Mouse (Mus musculus): Measurements from ENCODE around the gene Dhrs13. TPM values are rescaled to one million over a fixed set of nuclear protein-coding genes. Genes with fewer than 3 reads are reported as not detected.

Gene Dhrs13
- 15.3 and 15.8 TPM in 2 replicates for polyA plus RNA-seq (2016; fragmentation: Nextera tagmentation; extraction: Ambion mirVana)

DNA sequence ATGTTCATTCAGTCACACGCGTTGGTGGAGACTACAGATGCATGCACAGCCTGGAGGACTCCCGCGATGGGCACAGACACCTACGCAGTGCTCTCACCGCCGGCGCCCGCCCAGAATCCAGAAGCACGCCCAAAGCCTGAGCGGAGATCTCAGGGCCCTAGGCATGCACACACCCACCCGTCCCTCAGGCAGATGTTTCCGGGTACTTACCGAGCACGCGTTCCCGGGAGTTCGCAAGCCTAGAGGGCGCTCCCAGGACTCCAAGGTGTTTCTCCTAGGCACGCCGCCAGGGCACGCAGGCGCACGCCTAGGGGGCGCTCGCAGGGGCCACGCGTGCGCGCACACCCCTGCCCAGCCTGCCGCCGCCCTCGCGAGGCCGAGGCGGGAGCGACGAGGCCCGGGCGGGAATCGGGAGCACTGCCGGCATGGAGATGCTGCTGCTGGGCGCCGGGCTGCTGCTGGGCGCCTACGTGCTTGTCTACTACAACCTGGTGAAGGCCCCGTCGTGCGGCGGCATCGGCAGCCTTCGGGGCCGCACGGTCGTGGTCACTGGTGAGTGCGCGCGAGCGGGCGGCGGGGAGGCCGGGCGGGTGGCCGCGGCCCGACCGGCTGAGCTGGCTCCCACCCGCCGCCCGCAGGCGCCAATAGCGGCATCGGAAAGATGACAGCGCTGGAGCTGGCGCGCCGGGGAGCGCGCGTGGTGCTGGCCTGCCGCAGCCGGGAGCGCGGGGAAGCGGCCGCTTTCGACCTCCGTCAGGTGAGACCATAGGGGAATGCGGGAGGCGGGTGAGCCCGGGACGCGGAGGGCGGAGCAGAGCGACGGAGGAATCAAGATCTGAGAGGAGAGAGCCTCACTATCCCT is at the start of gene Dhrs13:
TSS of gene Dhrs13 (plus strand) at position 334 of the 862 bp plus-strand sequence.
- WGBS: under 1% methylated on average over 95 of the region's 96 CpGs
- peak; percentile 91 for ATAC-seq (ENCODE audit: insufficient number of reproducible peaks, low FRiP score)
- Histone ChIP-seq H3K4me3 (peak within 1 kb of the TSS; percentile 76), H3K27me3 (replicated peaks) (no peaks in the 10 kb centered on the region), H3K4me1 (replicated peaks) (peaks cover 31% of the 10 kb centered on the region), H3K9me3 (replicated peaks) (no peaks in the 10 kb centered on the region), H3K27ac (ENCODE audit: poor library complexity, severe bottlenecking) (peak within 1 kb of the TSS; percentile 74), H3K4me2 (peak within 1 kb of the TSS; percentile 94), H3K36me3 (peaks cover 45% of the 10 kb centered on the region), H3K9ac (peak within 1 kb of the TSS; percentile 84)

GRCm38 (mm10) chr11:77982441-77982905 is 49.6 kb upstream of the Dhrs13 start, which contains the start of gene Phf12:
Gene Phf12, plus strand, starts transcription at chr11:77982754.
- H3K4me3 ChIP-seq: peak within 1 kb of the TSS; percentile 99
- peaks cover 9% of the 10 kb centered on the region for H3K4me1 ChIP-seq (replicated peaks)
- H3K36me3 ChIP-seq: peaks cover 12% of the 10 kb centered on the region
- H3K4me2 ChIP-seq: peak within 1 kb of the TSS; percentile 91
- peaks cover 13% of the 10 kb centered on the region for H3K27me3 ChIP-seq (replicated peaks)
- no peaks in the 10 kb centered on the region for H3K9me3 ChIP-seq (replicated peaks)
- H3K9ac ChIP-seq: peak within 1 kb of the TSS; percentile 100
- WGBS: under 1% methylated on average over 62 of the region's 62 CpGs
- ATAC-seq (ENCODE audit: insufficient number of reproducible peaks, low FRiP score): peak; percentile 93
- H3K27ac ChIP-seq (ENCODE audit: poor library complexity, severe bottlenecking): peak within 1 kb of the TSS; percentile 96

- ATAC-seq (ENCODE audit: insufficient number of reproducible peaks, low FRiP score): no peak
- peaks cover 4% of the 10 kb centered on the region for H3K27me3 ChIP-seq (replicated peaks)
- peak overlapping the region; percentile 96 for H3K27ac ChIP-seq (ENCODE audit: poor library complexity, severe bottlenecking)
- peak overlapping the region; percentile 100 for H3K9ac ChIP-seq
- peaks cover 16% of the 10 kb centered on the region for H3K36me3 ChIP-seq
- WGBS: under 1% methylated on average over 25 of the region's 32 CpGs
- H3K9me3 ChIP-seq (replicated peaks): no peaks in the 10 kb centered on the region
- H3K4me2 ChIP-seq: peak overlapping the region; percentile 91
- peaks cover 9% of the 10 kb centered on the region for H3K4me1 ChIP-seq (replicated peaks)
- H3K4me3 ChIP-seq: peak overlapping the region; percentile 99
Measured at GRCm38 (mm10) chr11:77983191-77983936, 48.7 kb upstream of the Dhrs13 start.

DNA sequence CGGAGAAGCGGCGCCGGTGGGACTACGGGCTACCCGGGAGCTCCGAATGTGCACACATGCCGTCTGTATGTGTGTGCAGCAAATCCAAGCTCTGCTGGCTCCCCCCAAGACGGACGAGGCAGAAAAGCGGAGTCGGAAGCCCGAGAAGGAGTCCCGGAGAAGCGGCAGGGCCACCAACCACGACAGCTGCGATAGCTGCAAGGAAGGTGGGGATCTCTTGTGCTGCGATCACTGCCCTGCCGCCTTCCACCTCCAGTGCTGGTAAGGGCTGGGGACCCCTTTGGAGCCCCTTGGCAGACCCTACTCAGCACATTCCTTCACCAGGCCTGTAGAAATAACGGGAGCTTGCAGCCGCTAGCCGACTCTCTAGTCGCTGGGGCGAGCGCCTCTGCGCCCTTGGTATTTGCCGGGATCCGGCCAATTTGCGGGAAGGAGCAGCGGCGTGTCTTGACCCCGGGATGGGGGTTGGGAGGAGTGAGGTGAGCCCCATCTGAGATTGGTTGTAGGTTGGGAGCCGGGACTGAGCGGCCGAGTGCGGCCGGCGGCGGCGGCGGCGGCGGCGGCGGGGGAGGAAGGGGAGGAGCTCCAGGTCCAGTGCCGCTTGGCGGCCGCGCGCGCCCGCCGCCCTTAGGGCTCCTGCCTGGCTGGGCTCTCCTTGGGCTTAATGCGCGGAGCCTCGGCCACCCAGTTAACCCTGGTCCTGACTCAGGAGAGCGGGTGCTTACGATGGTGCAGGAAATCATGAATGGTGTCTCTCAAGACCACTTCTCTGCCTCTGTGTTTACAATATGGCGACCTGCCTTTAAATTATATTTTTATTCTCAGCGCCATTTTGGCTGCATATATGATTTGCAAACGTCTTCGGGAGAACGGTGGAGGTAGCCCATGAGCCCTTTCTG is 47.9 kb upstream of the Dhrs13 start:
- Histone ChIP-seq H3K9me3 (replicated peaks) (no peaks in the 10 kb centered on the region), H3K4me2 (peak overlapping the region; percentile 91), H3K27me3 (replicated peaks) (no peaks in the 10 kb centered on the region), H3K36me3 (peaks cover 24% of the 10 kb centered on the region), H3K4me3 (peak overlapping the region; percentile 99), H3K27ac (ENCODE audit: poor library complexity, severe bottlenecking) (peak overlapping the region; percentile 96), H3K4me1 (replicated peaks) (peaks cover 9% of the 10 kb centered on the region), H3K9ac (peak overlapping the region; percentile 100)
- peak; percentile 27; the same call in 1 of the 2 replicates for ATAC-seq (ENCODE audit: insufficient number of reproducible peaks, low FRiP score)
- under 1% methylated on average over 55 of the region's 63 CpGs for WGBS

DNA sequence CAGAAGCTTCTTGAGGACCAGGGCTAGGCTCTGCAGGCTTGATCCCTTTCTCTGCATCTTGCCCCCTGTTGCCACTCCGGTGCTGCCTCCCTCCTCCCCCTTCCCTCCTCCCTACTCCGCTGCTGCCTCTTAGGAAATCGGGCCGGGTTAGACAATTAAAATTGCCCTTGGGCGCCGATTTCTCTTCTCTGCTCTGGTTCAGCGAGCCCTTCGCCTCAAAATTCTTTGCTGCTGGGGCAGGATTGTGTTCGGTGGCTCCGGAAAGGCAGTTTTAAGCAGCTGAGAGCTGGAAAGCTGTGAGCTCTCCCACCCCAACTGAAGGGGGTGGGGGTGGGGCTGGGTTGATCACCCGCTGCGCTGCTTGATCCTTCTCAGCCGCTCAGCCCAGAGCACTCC is 47.2 kb upstream of the Dhrs13 start:
- Histone ChIP-seq H3K27ac (ENCODE audit: poor library complexity, severe bottlenecking) (peak overlapping the region; percentile 96), H3K27me3 (replicated peaks) (no peaks in the 10 kb centered on the region), H3K9ac (peak overlapping the region; percentile 100), H3K4me3 (peak overlapping the region; percentile 99), H3K36me3 (peaks cover 28% of the 10 kb centered on the region), H3K4me2 (peak overlapping the region; percentile 91), H3K9me3 (replicated peaks) (no peaks in the 10 kb centered on the region), H3K4me1 (replicated peaks) (peaks cover 9% of the 10 kb centered on the region)
- ATAC-seq (ENCODE audit: insufficient number of reproducible peaks, low FRiP score): no peak
- 1% methylated on average over 13 of the region's 13 CpGs for WGBS

DNA sequence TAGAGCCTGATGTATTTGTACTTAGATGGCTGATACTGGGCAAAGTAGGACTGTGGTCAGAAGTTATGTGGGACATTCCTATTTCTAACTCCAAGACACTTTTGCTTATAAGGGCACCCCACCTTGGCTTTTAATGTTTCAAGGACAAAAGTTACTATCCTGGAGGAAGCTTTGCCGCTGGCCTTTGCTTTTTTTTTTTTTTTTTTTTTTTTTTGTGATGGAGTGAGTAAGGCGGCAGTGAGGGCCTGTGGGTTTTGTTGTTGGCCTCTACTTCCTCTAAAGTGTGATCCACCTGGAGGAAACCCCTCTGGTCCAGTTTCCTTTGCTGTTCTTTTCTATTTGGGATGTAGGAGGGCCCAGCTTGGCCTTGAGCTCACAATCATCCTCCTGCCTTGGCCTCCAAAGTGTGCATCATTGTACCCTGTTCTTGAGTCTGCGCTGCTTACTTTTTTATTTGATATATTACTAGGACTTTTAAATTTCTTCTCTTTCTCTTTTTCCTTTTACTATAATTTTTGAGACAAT is 46.5 kb upstream of the Dhrs13 start:
- H3K9me3 ChIP-seq (replicated peaks): no peaks in the 10 kb centered on the region
- H3K4me1 ChIP-seq (replicated peaks): peaks cover 9% of the 10 kb centered on the region
- peak overlapping the region; percentile 100 for H3K9ac ChIP-seq
- no peak for ATAC-seq (ENCODE audit: insufficient number of reproducible peaks, low FRiP score)
- H3K27ac ChIP-seq (ENCODE audit: poor library complexity, severe bottlenecking): 0 out of 2 replicates have a peak overlapping the region, but pooled peaks have one; percentile 96
- no peaks in the 10 kb centered on the region for H3K27me3 ChIP-seq (replicated peaks)
- peak overlapping the region; percentile 99 for H3K4me3 ChIP-seq
- peaks cover 34% of the 10 kb centered on the region for H3K36me3 ChIP-seq
- peak overlapping the region; percentile 91 for H3K4me2 ChIP-seq
- WGBS: 78% methylated on average over 3 of the region's 3 CpGs

DNA sequence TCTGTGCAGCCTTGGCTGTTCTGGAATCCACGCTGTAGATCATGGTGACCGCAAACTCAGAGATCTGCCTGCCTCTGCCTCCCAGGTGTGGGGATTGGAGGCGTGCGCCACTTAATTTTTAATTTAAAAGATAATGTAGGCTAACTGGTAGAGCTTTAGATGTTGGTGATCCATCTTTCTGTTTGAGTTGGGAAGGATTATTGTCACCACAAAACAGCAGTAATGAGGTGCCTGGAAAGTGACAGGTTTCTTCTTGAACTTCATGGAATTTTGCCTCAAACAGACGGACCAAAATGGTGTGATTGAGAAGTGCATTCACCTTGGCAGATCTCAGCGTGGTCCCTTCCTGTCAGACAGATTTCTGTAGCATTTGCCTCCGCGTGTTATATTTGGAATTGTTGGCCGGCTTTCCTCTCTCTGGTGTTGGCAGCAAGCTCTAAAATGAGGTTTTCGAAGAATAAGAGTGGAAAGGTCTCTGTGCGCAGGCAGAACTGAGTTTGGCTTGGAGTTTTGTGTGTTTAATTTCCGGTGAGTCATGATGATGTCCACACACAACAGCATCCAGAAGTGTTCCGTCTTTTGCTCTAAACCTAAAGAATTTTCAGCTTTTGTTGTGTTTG is 42.9 kb upstream of the Dhrs13 start:
- Histone ChIP-seq H3K4me2 (no peak overlapping the region), H3K4me3 (no peak overlapping the region), H3K4me1 (replicated peaks) (peaks cover 9% of the 10 kb centered on the region), H3K27ac (ENCODE audit: poor library complexity, severe bottlenecking) (no peak overlapping the region), H3K36me3 (peaks cover 50% of the 10 kb centered on the region), H3K27me3 (replicated peaks) (no peaks in the 10 kb centered on the region), H3K9ac (no peak overlapping the region), H3K9me3 (replicated peaks) (no peaks in the 10 kb centered on the region)
- ATAC-seq (ENCODE audit: insufficient number of reproducible peaks, low FRiP score): no peak
- 90% methylated on average over 13 of the region's 13 CpGs for WGBS

DNA sequence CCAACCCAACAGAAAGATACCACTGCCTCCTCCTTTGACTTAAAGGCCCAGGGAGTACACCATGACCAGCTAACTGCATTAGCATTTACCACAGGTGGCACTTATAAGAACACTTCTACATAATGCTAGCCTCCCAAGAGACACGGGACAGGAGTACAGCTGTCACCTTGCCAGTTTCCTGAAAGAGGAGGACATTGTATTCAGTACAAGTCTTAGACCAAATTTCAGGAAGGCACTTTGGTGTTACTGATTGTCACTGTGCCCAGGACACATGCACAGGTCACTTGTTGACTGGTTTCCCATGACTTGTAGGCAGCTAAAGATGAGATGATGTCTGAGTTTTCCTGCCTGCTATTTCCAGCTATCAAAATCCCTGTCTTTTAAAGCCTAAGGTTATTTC is 36.5 kb upstream of the Dhrs13 start:
- Histone ChIP-seq H3K27me3 (replicated peaks) (no peaks in the 10 kb centered on the region), H3K36me3 (peaks cover 39% of the 10 kb centered on the region), H3K9ac (no peak overlapping the region), H3K9me3 (replicated peaks) (no peaks in the 10 kb centered on the region), H3K4me3 (no peak overlapping the region), H3K4me2 (no peak overlapping the region), H3K4me1 (replicated peaks) (no peaks in the 10 kb centered on the region), H3K27ac (ENCODE audit: poor library complexity, severe bottlenecking) (no peak overlapping the region)
- WGBS: 68% methylated on average over 1 of the region's 1 CpGs
- ATAC-seq (ENCODE audit: insufficient number of reproducible peaks, low FRiP score): no peak

- Histone ChIP-seq H3K27ac (ENCODE audit: poor library complexity, severe bottlenecking) (peak overlapping the region; percentile 84), H3K27me3 (replicated peaks) (no peaks in the 10 kb centered on the region), H3K4me1 (replicated peaks) (peaks cover 22% of the 10 kb centered on the region), H3K4me3 (no peak overlapping the region), H3K36me3 (peaks cover 63% of the 10 kb centered on the region), H3K9me3 (replicated peaks) (no peaks in the 10 kb centered on the region), H3K4me2 (0 out of 2 replicates have a peak overlapping the region, but pooled peaks have one; percentile 1), H3K9ac (no peak overlapping the region)
- no peak for ATAC-seq (ENCODE audit: insufficient number of reproducible peaks, low FRiP score)
- WGBS: 63% methylated on average over 5 of the region's 5 CpGs
Measured at GRCm38 (mm10) chr11:78006446-78006845, 25.6 kb upstream of the Dhrs13 start.

DNA sequence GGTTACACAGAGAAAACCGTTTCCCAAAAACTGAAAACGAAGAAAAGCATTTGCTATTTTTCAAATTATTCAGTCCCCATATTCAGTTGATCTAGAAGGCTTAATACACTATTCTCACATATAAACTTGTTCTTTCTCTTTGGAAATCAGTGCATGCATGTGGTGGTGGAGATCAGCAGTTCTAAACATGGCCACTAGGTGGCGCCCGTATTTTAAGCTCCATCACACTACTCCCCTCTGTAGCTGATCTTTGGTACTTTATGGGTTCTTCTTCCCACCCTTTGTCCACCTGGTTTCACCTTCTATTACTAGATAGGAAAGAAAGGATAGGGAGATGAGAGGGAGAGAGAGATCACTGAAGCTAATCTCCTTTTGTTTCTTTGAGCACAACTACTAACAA is 12.4 kb upstream of the Dhrs13 start:
- no peak overlapping the region for H3K4me3 ChIP-seq
- no peak overlapping the region for H3K9ac ChIP-seq
- 15% methylated on average over 4 of the region's 4 CpGs for WGBS
- H3K27ac ChIP-seq (ENCODE audit: poor library complexity, severe bottlenecking): no peak overlapping the region
- 0 out of 2 replicates have a peak, but pooled peaks cover 12% of the 10 kb centered on the region for H3K4me1 ChIP-seq (replicated peaks)
- peaks cover 90% of the 10 kb centered on the region for H3K36me3 ChIP-seq
- H3K27me3 ChIP-seq (replicated peaks): no peaks in the 10 kb centered on the region
- H3K4me2 ChIP-seq: no peak overlapping the region
- no peaks in the 10 kb centered on the region for H3K9me3 ChIP-seq (replicated peaks)
- ATAC-seq (ENCODE audit: insufficient number of reproducible peaks, low FRiP score): peak; percentile 71; the same call in 1 of the 2 replicates

Measured in heart, embryonic 12.5 days (tissue).